Mouse (Mus musculus) E14TG2a.4 (cell line): ENCODE measurements around the gene Emc7.

Experiments used
- CTCF ChIP-seq: conservative IDR thresholded peaks from 2 replicates; pipeline ENCODE4 v1.5.1; 2014; ENCODE audit warnings: low read length
- NANOG ChIP-seq: IDR thresholded peaks from 2 replicates; pipeline ENCODE4 v1.6.1; 2014; ENCODE audit warnings: borderline replicate concordance, low read length, mixed read lengths
- POU5F1 ChIP-seq: IDR thresholded peaks from 2 replicates; pipeline ENCODE4 v1.6.1; 2014; ENCODE audit warnings: low read length, borderline replicate concordance

GRCm38 (mm10) chr2:112497851-112498250 is 43.1 kb downstream of the Emc7 start:
- TF ChIP-seq CTCF: no peak
- no peak for TF ChIP-seq NANOG
- TF ChIP-seq POU5F1: no peak
